Mouse (Mus musculus) E14TG2a.4 (cell line): ENCODE measurements at regions not wholly inside any gene's neighbourhood (a gene's known extent, or its start where the extent isn't known, plus 50 kb on each side); places are given as distances from the start of the nearest gene placed in this dataset.
A peak's percentile ranks its signal among the peaks of the same experiment; 100 is the strongest.

ENCODE experiments used
- H3K27me3 ChIP-seq: 2 replicates; pipeline ENCODE4 v1.6.1; 2014; ENCODE audit warnings: low read length, control low read depth; ENCODE audit not compliant: insufficient read depth
- H3K36me3 ChIP-seq: 2 replicates; pipeline ENCODE4 v1.6.1; 2014; ENCODE audit warnings: low read length, control low read depth; ENCODE audit not compliant: insufficient read depth
- H3K4me1 ChIP-seq: replicated peaks from 2 replicates; pipeline ENCODE4 v1.6.1; 2014; ENCODE audit warnings: low read depth, low read length, control low read depth
- H3K4me3 ChIP-seq: replicated peaks from 2 replicates; pipeline ENCODE4 v1.5.1; 2014; ENCODE audit warnings: mild to moderate bottlenecking, low read length
- H3K9me3 ChIP-seq: 2 replicates; pipeline ENCODE4 v1.6.1; 2014; ENCODE audit warnings: low read length, control low read depth
- CTCF ChIP-seq: conservative IDR thresholded peaks from 2 replicates; pipeline ENCODE4 v1.5.1; 2014; ENCODE audit warnings: low read length
- NANOG ChIP-seq: IDR thresholded peaks from 2 replicates; pipeline ENCODE4 v1.6.1; 2014; ENCODE audit warnings: borderline replicate concordance, low read length, mixed read lengths
- POU5F1 ChIP-seq: IDR thresholded peaks from 2 replicates; pipeline ENCODE4 v1.6.1; 2014; ENCODE audit warnings: low read length, borderline replicate concordance

- H3K27me3 ChIP-seq: peaks cover 8% of the 10 kb centered on the region; the same call in 1 of the 2 replicates
- H3K4me3 ChIP-seq: no peak overlapping the region
- H3K4me1 ChIP-seq: peaks cover 31% of the 10 kb centered on the region
- TF ChIP-seq POU5F1 (no peak), NANOG (no peak), CTCF (peak; percentile 98)
- peaks cover 24% of the 10 kb centered on the region for H3K9me3 ChIP-seq
- H3K36me3 ChIP-seq: no peaks in the 10 kb centered on the region
These were observed 68.6 kb downstream of the Gm11983 start for GRCm38 (mm10) chr11:6768599-6769436.

GRCm38 (mm10) chr11:6766725-6767124, 70.7 kb downstream of the Gm11983 start:
- Histone ChIP-seq H3K36me3 (no peaks in the 10 kb centered on the region), H3K9me3 (peaks cover 10% of the 10 kb centered on the region), H3K27me3 (peaks cover 8% of the 10 kb centered on the region; the same call in 1 of the 2 replicates), H3K4me3 (no peak overlapping the region), H3K4me1 (peaks cover 34% of the 10 kb centered on the region)
- TF ChIP-seq POU5F1 (no peak), CTCF (no peak), NANOG (no peak)

DNA sequence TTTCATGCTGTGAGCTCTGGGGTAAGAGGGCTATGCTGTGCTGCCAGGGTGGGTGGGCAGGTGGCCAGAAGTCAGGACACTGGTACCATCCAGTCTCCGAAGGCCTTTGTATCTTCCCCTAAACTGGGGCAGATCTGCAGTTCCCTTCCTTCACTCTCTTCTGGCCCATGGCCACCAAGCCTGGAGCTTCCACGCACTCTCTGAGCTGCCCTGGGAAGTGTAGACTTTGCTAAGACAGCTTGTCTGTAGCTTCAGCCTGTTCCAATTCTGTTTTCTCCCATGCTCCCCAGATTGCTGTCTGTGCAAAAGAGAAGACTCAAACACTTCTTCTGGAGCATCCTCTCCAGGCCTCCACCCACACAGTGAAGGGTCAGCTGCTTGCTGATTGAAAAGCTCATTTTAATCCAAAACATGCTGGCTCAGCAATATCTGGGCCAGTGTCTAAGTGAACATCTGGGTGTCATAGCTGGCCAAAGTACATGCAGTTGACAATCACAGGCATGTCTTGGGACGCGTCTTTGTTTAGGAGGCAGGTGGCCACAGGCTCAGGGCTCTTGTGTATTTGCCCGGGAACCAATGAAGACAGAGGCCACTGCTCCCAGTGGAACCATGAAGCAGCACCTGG, 72.0 kb downstream of the Gm11983 start:
- Histone ChIP-seq H3K4me1 (peaks cover 33% of the 10 kb centered on the region), H3K27me3 (peaks cover 8% of the 10 kb centered on the region; the same call in 1 of the 2 replicates), H3K9me3 (peaks cover 7% of the 10 kb centered on the region; the same call in 1 of the 2 replicates), H3K4me3 (no peak overlapping the region), H3K36me3 (no peaks in the 10 kb centered on the region)
- TF ChIP-seq NANOG: no peak
- no peak for TF ChIP-seq CTCF
- no peak for TF ChIP-seq POU5F1

- Histone ChIP-seq H3K27me3 (peaks cover 8% of the 10 kb centered on the region; the same call in 1 of the 2 replicates), H3K4me1 (peaks cover 21% of the 10 kb centered on the region)
These were observed 73.3 kb downstream of the Gm11983 start for GRCm38 (mm10) chr11:6764186-6764585.

DNA sequence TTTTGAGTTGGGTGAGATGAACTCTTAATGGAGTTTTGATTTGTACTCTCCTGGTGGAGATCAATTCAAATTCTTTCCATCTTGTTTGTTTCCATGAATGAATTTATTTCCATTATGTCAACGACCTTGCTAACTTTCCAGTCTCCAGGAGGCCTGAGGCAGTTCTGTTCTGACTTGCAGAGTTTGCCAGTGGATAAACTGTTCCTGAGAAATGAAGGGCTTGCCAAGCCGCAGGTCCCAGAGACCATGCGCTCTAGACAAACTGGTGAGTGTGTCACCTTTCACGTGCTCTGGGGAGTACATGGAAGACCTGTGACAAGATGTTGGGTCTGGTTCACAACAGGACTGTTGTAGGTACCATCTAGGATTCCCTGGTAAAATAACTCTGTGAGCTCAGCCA, 74.5 kb downstream of the Gm11983 start:
- H3K36me3 ChIP-seq: no peaks in the 10 kb centered on the region
- H3K4me3 ChIP-seq: no peak overlapping the region
- H3K9me3 ChIP-seq: peaks cover 11% of the 10 kb centered on the region; the same call in 1 of the 2 replicates
- H3K4me1 ChIP-seq: peaks cover 12% of the 10 kb centered on the region; the same call in 1 of the 2 replicates
- H3K27me3 ChIP-seq: peaks cover 4% of the 10 kb centered on the region; the same call in 1 of the 2 replicates
- TF ChIP-seq CTCF: no peak
- TF ChIP-seq POU5F1: no peak
- TF ChIP-seq NANOG: no peak

More at GRCm38 (mm10) chr11:6764186-6764585, 73.3 kb downstream of the Gm11983 start:
- Histone ChIP-seq H3K4me3 (no peak overlapping the region), H3K36me3 (no peaks in the 10 kb centered on the region), H3K9me3 (peaks cover 9% of the 10 kb centered on the region; the same call in 1 of the 2 replicates)
- TF ChIP-seq NANOG: no peak
- TF ChIP-seq POU5F1: no peak
- TF ChIP-seq CTCF: no peak

GRCm38 (mm10) chr11:6761876-6762628, 75.4 kb downstream of the Gm11983 start:
- Histone ChIP-seq H3K4me1 (peaks cover 12% of the 10 kb centered on the region; the same call in 1 of the 2 replicates), H3K27me3 (no peaks in the 10 kb centered on the region), H3K9me3 (peaks cover 11% of the 10 kb centered on the region; the same call in 1 of the 2 replicates), H3K4me3 (no peak overlapping the region), H3K36me3 (no peaks in the 10 kb centered on the region)
- TF ChIP-seq NANOG (no peak), POU5F1 (no peak), CTCF (no peak)

- Histone ChIP-seq H3K9me3 (peaks cover 11% of the 10 kb centered on the region; the same call in 1 of the 2 replicates), H3K27me3 (no peaks in the 10 kb centered on the region), H3K4me1 (peaks cover 12% of the 10 kb centered on the region; the same call in 1 of the 2 replicates), H3K4me3 (no peak overlapping the region), H3K36me3 (no peaks in the 10 kb centered on the region)
- TF ChIP-seq NANOG (no peak), POU5F1 (no peak), CTCF (no peak)
These were observed 77.9 kb downstream of the Gm11983 start for GRCm38 (mm10) chr11:6759578-6759977.
